Mouse (Mus musculus): ENCODE measurements at regions not wholly inside any gene's neighbourhood (a gene's known extent, or its start where the extent isn't known, plus 50 kb on each side); places are given as distances from the start of the nearest gene placed in this dataset.

DNA sequence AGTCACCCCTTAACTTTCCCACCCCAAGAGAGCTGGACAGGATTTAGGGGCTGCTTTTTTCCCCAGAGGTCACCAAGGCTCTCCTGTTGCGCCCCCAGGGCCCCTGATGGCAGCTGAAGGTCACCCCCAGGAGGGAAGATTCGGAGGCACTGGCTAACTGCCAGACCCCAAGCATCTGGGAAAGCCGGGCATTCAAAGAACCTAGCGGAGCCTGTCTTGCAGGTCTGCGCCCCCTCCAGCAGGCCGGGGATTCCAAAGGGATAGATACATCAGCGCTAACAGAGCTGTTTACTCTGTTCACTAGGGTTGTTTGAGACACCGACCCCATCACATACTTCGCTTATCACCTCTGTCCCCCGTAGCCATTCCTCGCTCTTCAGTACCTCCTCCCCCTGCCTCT, 154.6 kb upstream of the Usp9x start:
- no peak for TF ChIP-seq POLR2A (IDR thresholded peaks at IDR 0.05; ENCODE audit: insufficient read length, low read depth)
- no peak for TF ChIP-seq TCF12 (IDR thresholded peaks at IDR 0.05; ENCODE audit: insufficient read depth, poor library complexity, severe bottlenecking)
- TF ChIP-seq POLR2AphosphoS2 (IDR thresholded peaks at IDR 0.05; ENCODE audit: insufficient read length, low read depth), result no peak
- TF ChIP-seq REST (IDR thresholded peaks at IDR 0.05; ENCODE audit: insufficient read depth, insufficient read length), result no peak
- TF ChIP-seq MYOG (IDR thresholded peaks at IDR 0.05; ENCODE audit: control insufficient read depth in 1 of 3, insufficient read depth in 1 of 3, insufficient read length in 2 of 3, low read depth in 2 of 3), result no peak

Measured in myocyte (in vitro differentiated cells).